Mouse (Mus musculus): ENCODE data around the gene Evc2. TPM values are rescaled to one million over a fixed set of nuclear protein-coding genes. Genes with fewer than 3 reads are reported as not detected.
A peak's percentile ranks its signal among the peaks of the same experiment; 100 is the strongest.

Evc2 gene
- polyA plus RNA-seq, 1 experiment from 2014 or later: 18.3 TPM

DNA sequence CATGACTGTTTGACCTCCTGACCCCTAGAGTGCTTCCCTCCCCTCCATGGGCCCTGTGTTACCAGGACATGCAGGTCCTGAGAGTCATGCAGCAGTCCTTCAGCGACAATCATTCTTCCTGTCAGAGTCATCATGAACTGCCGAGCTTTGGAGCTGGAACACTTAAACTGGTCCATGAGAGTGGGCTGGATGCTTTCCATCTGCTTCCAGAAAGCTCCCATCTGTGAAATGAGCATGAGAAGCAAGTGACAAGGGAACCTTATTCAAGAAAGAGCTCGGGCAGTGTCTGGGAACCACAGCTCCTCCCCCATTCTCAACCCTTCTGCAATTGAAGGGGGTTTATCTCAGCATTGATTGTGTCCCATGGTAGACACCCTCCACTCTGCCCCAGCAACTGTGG lies 18.1 kb upstream of the Evc2 start:
- no peaks in the 10 kb centered on the region for H3K27me3 ChIP-seq (ENCODE audit: control insufficient read depth, insufficient read depth, low read length)
- H3K27ac ChIP-seq (replicated peaks; ENCODE audit: low read depth, low read length): no peak overlapping the region
- 77% methylated on average over 3 of the region's 3 CpGs for WGBS
- DNase-seq (ENCODE audit: low spot score): no peak
- no peak overlapping the region for H3K4me3 ChIP-seq (ENCODE audit: low read depth, low read length)
- H3K4me1 ChIP-seq (ENCODE audit: control insufficient read depth, insufficient read depth, low read length): no peaks in the 10 kb centered on the region
- H3K4me2 ChIP-seq (ENCODE audit: low read depth, severe bottlenecking): no peak overlapping the region
- H3K36me3 ChIP-seq (ENCODE audit: control insufficient read depth, insufficient read depth, low read length): peaks cover 13% of the 10 kb centered on the region; the same call in 1 of the 2 replicates
- ATAC-seq (ENCODE audit: insufficient number of reproducible peaks, low FRiP score, low TSS enrichment, low read depth): no peak
- H3K9me3 ChIP-seq (ENCODE audit: control insufficient read depth, low read length): no peaks in the 10 kb centered on the region
- H3K9ac ChIP-seq (ENCODE audit: low read length): no peak overlapping the region

DNA sequence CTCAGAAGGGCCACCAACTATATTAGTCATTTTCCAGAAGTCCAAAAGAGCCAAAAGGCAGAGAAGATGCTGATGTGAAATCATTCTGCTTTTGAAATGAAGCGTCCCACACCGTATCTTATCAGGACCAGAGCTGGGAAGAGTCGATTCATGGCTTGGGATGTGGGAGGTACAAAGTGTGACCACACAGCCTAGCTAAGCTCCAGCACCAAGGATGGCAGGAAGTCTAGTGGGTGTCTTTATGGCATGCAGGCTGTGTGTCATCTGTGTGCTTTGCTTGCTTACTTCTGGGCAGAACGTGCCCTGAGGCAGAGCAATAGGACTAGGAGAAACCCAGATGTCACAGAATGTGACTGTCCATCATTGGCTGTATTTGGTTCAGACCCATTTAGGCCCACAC lies 17.5 kb upstream of the Evc2 start:
- H3K9me3 ChIP-seq (ENCODE audit: control insufficient read depth, low read length): no peaks in the 10 kb centered on the region
- no peak overlapping the region for H3K27ac ChIP-seq (replicated peaks; ENCODE audit: low read depth, low read length)
- 93% methylated on average over 4 of the region's 4 CpGs for WGBS
- DNase-seq (ENCODE audit: low spot score): no peak
- no peaks in the 10 kb centered on the region for H3K4me1 ChIP-seq (ENCODE audit: control insufficient read depth, insufficient read depth, low read length)
- no peak overlapping the region for H3K4me2 ChIP-seq (ENCODE audit: low read depth, severe bottlenecking)
- H3K36me3 ChIP-seq (ENCODE audit: control insufficient read depth, insufficient read depth, low read length): peaks cover 7% of the 10 kb centered on the region; the same call in 1 of the 2 replicates
- no peak overlapping the region for H3K4me3 ChIP-seq (ENCODE audit: low read depth, low read length)
- no peak for ATAC-seq (ENCODE audit: insufficient number of reproducible peaks, low FRiP score, low TSS enrichment, low read depth)
- no peak overlapping the region for H3K9ac ChIP-seq (ENCODE audit: low read length)
- no peaks in the 10 kb centered on the region for H3K27me3 ChIP-seq (ENCODE audit: control insufficient read depth, insufficient read depth, low read length)

DNA sequence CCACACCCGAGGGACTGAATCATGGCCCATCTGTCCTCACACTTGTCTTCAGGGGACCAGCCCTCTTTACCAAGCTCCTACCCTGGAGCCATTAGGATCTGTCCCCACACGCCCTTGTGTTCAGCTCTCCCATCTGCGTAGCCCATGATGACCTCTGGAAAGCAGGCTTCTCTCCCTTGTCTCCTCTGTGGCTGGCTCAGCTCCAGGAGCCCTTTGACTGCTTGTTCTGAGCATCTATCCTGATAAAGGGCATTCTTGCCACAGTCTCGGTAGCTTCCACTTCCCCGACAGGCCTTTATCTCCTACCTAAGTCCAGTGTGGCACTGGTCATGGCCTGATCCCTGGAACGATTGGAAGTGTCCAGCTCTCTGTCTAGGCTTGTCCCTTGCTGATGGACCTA lies 11.6 kb upstream of the Evc2 start:
- H3K27ac ChIP-seq (replicated peaks; ENCODE audit: low read depth, low read length): no peak overlapping the region
- peaks cover 7% of the 10 kb centered on the region; the same call in 1 of the 2 replicates for H3K36me3 ChIP-seq (ENCODE audit: control insufficient read depth, insufficient read depth, low read length)
- H3K4me3 ChIP-seq (ENCODE audit: low read depth, low read length): no peak overlapping the region
- DNase-seq (ENCODE audit: low spot score) (no peak), ATAC-seq (ENCODE audit: insufficient number of reproducible peaks, low FRiP score, low TSS enrichment, low read depth) (no peak)
- H3K9ac ChIP-seq (ENCODE audit: low read length): no peak overlapping the region
- WGBS: 85% methylated on average over 6 of the region's 6 CpGs
- no peak overlapping the region for H3K4me2 ChIP-seq (ENCODE audit: low read depth, severe bottlenecking)
- no peaks in the 10 kb centered on the region for H3K9me3 ChIP-seq (ENCODE audit: control insufficient read depth, low read length)
- H3K27me3 ChIP-seq (ENCODE audit: control insufficient read depth, insufficient read depth, low read length): no peaks in the 10 kb centered on the region
- no peaks in the 10 kb centered on the region for H3K4me1 ChIP-seq (ENCODE audit: control insufficient read depth, insufficient read depth, low read length)

DNA sequence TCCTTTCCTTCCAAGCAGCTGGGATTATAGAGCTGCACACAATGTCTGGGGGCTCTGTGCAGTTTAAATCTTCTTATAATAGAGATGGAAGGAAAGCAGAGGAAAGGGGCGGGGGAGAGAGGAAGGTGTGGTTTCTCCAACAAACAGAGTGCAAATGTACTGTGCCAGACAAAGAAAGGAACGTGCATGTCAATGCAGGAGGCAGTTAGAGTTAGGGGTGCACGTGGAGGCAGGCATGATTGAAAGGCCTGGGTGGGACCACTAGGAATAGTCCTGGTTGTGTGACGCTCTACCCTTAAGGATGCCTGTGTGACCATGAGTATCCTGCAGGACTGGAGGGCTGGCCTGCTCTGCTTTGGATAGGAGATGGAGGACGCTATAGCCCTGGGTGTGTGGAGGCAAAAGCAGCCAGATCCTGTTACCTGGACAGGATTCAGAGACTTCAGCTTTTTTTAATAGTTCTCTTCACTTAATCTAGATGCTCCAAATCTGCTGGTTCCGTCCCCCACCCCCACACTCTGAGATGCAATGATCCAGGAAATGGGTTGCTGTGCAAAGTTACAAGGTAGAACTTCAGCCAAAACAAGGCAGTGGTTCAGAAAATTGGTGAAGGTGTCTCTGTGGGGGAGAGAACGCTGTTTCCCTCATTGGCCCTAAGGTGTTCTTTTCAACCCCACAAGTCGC lies 7.7 kb upstream of the Evc2 start:
- no peak overlapping the region for H3K4me2 ChIP-seq (ENCODE audit: low read depth, severe bottlenecking)
- no peaks in the 10 kb centered on the region for H3K9me3 ChIP-seq (ENCODE audit: control insufficient read depth, low read length)
- DNase-seq (ENCODE audit: low spot score) (no peak), ATAC-seq (ENCODE audit: insufficient number of reproducible peaks, low FRiP score, low TSS enrichment, low read depth) (no peak)
- peaks cover 5% of the 10 kb centered on the region; the same call in 1 of the 2 replicates for H3K36me3 ChIP-seq (ENCODE audit: control insufficient read depth, insufficient read depth, low read length)
- H3K27me3 ChIP-seq (ENCODE audit: control insufficient read depth, insufficient read depth, low read length): no peaks in the 10 kb centered on the region
- no peaks in the 10 kb centered on the region for H3K4me1 ChIP-seq (ENCODE audit: control insufficient read depth, insufficient read depth, low read length)
- no peak overlapping the region for H3K4me3 ChIP-seq (ENCODE audit: low read depth, low read length)
- no peak overlapping the region for H3K27ac ChIP-seq (replicated peaks; ENCODE audit: low read depth, low read length)
- no peak overlapping the region for H3K9ac ChIP-seq (ENCODE audit: low read length)
- 82% methylated on average over 8 of the region's 8 CpGs for WGBS

DNA sequence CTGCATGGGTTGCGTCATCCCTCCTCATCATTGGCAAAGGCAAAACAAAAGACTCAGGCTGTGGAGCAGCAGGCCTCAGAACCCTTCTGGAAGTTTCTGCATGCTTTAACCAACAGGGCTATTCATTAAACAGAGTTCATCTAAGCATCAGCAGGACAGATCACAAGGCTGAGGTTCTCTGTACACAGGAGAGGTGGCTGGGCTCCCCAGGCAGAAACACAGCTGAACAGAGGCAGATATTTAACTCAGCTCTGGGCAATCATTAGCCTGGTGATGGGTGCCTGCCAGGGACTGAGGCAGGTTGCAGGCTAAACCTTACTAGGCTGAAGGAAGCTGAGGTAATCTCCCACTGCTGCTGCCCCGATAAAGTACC lies 7.2 kb upstream of the Evc2 start:
- Histone ChIP-seq H3K36me3 (ENCODE audit: control insufficient read depth, insufficient read depth, low read length) (peaks cover 4% of the 10 kb centered on the region; the same call in 1 of the 2 replicates), H3K9ac (ENCODE audit: low read length) (no peak overlapping the region), H3K4me1 (ENCODE audit: control insufficient read depth, insufficient read depth, low read length) (no peaks in the 10 kb centered on the region), H3K27ac (replicated peaks; ENCODE audit: low read depth, low read length) (no peak overlapping the region), H3K9me3 (ENCODE audit: control insufficient read depth, low read length) (no peaks in the 10 kb centered on the region), H3K27me3 (ENCODE audit: control insufficient read depth, insufficient read depth, low read length) (no peaks in the 10 kb centered on the region), H3K4me3 (ENCODE audit: low read depth, low read length) (no peak overlapping the region), H3K4me2 (ENCODE audit: low read depth, severe bottlenecking) (no peak overlapping the region)
- 95% methylated on average over 2 of the region's 2 CpGs for WGBS
- ATAC-seq (ENCODE audit: insufficient number of reproducible peaks, low FRiP score, low TSS enrichment, low read depth) (no peak), DNase-seq (ENCODE audit: low spot score) (no peak)

DNA sequence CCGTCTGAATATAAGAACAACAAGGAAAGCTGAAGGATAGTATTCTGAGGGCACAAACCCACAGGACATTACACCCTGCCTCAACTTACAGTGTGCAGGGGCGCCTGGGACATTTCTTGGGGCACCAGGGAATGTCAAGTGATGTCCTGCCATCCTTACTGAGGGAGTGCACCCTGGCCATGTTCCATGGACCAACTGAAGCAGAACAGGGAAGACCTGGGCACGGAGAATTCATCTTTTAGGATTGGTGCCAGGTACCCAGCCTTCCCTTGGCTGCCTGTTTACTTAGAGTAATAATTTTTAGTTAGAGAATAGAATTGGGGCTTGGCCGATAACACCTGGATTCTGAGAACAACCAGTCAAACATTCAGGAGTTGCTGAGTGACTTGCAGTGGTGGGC lies 6.2 kb upstream of the Evc2 start:
- DNase-seq (ENCODE audit: low spot score): no peak
- WGBS: 76% methylated on average over 4 of the region's 4 CpGs
- Histone ChIP-seq H3K4me1 (ENCODE audit: control insufficient read depth, insufficient read depth, low read length) (peaks cover 1% of the 10 kb centered on the region), H3K27ac (replicated peaks; ENCODE audit: low read depth, low read length) (no peak overlapping the region), H3K27me3 (ENCODE audit: control insufficient read depth, insufficient read depth, low read length) (no peaks in the 10 kb centered on the region), H3K4me3 (ENCODE audit: low read depth, low read length) (no peak overlapping the region), H3K9me3 (ENCODE audit: control insufficient read depth, low read length) (no peaks in the 10 kb centered on the region), H3K36me3 (ENCODE audit: control insufficient read depth, insufficient read depth, low read length) (peaks cover 3% of the 10 kb centered on the region; the same call in 1 of the 2 replicates), H3K9ac (ENCODE audit: low read length) (no peak overlapping the region), H3K4me2 (ENCODE audit: low read depth, severe bottlenecking) (no peak overlapping the region)
- ATAC-seq (ENCODE audit: insufficient number of reproducible peaks, low FRiP score, low TSS enrichment, low read depth): no peak

DNA sequence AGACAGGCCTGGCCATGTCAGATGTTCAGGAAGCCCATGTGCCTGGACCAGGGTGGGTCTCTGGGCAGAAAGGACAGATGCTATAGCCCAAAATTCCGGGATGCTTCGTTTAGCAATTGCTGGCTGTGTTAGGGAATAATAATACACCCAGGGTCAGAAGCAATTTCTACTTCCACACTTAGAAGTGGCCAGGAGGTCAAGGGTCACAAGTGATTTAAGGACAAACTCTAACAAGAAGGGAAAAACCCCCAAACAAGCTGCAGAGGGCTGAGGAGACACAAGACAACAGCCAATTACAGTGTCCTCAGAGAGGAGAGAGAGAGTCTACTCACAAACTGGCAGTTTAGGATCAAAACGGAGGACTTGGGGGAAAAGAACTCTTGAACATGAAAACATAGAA lies 3.2 kb upstream of the Evc2 start:
- H3K4me3 ChIP-seq (ENCODE audit: low read depth, low read length): no peak overlapping the region

DNA sequence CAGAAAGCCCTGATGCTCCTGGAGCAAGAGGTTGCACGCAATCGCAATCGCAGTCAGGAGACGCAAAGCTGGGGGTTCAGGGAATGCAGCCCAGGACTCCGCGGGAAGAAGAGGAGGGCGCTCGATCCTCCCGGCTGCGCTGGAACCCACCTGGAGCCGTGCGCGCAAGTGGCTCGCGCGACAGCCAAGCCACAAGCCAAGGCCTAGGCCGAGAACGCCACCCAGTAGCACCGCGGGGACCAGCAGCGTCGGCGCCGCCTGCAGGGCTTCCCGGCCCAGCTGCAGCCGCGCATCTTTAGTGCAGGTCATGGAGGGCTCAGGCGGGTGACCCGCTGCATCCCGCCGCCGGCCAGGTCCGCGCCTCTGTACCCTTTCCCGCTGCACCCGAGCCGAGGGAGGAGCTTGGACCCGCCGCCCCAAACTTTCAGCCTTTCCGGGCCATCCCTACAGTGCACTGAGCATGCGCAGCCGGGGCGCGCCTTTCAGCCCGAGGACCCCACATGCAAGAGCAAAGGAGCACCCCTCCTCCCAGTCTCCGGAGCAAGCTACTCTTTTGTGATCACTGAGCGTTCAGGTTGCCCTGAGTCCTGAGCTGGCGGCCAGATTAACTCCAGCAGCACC lies 1.7 kb upstream of the Evc2 start, which contains the start of gene Evc:
Gene Evc, minus strand, starts transcription at position 410 of the 621 bp plus-strand sequence.
- peak within 1 kb of the TSS; percentile 79 for H3K4me2 ChIP-seq (ENCODE audit: low read depth, severe bottlenecking)
- peak within 1 kb of the TSS; percentile 89 for H3K9ac ChIP-seq (ENCODE audit: low read length)
- peak within 1 kb of the TSS; percentile 63 for H3K27ac ChIP-seq (replicated peaks; ENCODE audit: low read depth, low read length)
- H3K36me3 ChIP-seq (ENCODE audit: control insufficient read depth, insufficient read depth, low read length): no peaks in the 10 kb centered on the region
- peak; percentile 88 for DNase-seq (ENCODE audit: low spot score)
- under 1% methylated on average over 48 of the region's 48 CpGs for WGBS
- peaks cover 18% of the 10 kb centered on the region for H3K4me1 ChIP-seq (ENCODE audit: control insufficient read depth, insufficient read depth, low read length)
- H3K27me3 ChIP-seq (ENCODE audit: control insufficient read depth, insufficient read depth, low read length): no peaks in the 10 kb centered on the region
- no peaks in the 10 kb centered on the region for H3K9me3 ChIP-seq (ENCODE audit: control insufficient read depth, low read length)
- peak; percentile 85 for ATAC-seq (ENCODE audit: insufficient number of reproducible peaks, low FRiP score, low TSS enrichment, low read depth)
- H3K4me3 ChIP-seq (ENCODE audit: low read depth, low read length): peak within 1 kb of the TSS; percentile 66

More for the DNA sequence above, 3.2 kb upstream of the Evc2 start:
- Histone ChIP-seq H3K9me3 (ENCODE audit: control insufficient read depth, low read length) (no peaks in the 10 kb centered on the region), H3K36me3 (ENCODE audit: control insufficient read depth, insufficient read depth, low read length) (no peaks in the 10 kb centered on the region), H3K4me2 (ENCODE audit: low read depth, severe bottlenecking) (no peak overlapping the region), H3K27me3 (ENCODE audit: control insufficient read depth, insufficient read depth, low read length) (no peaks in the 10 kb centered on the region), H3K4me1 (ENCODE audit: control insufficient read depth, insufficient read depth, low read length) (peaks cover 18% of the 10 kb centered on the region), H3K9ac (ENCODE audit: low read length) (no peak overlapping the region), H3K27ac (replicated peaks; ENCODE audit: low read depth, low read length) (no peak overlapping the region)
- ATAC-seq (ENCODE audit: insufficient number of reproducible peaks, low FRiP score, low TSS enrichment, low read depth) (no peak), DNase-seq (ENCODE audit: low spot score) (no peak)
- 47% methylated on average over 3 of the region's 3 CpGs for WGBS

All from limb, embryonic 11.5 days (tissue).